Mouse (Mus musculus): ENCODE measurements around the gene Zfp692.
"Not testable (repeated sequence)": the region's sequence is repeated elsewhere in the genome, so short reads cannot be mapped to it uniquely, and the experiment has no call there.

Zfp692 gene

GRCm38 (mm10) chr11:58353709-58354108 lies 46.8 kb downstream of the Zfp692 start:
- no peak for DNase-seq (ENCODE audit: low spot score)

- no peak for DNase-seq (ENCODE audit: low spot score)
Measured at GRCm38 (mm10) chr11:58354476-58354875, 47.6 kb downstream of the Zfp692 start.

GRCm38 (mm10) chr11:58354927-58355326 lies 48.1 kb downstream of the Zfp692 start:
- no peak for DNase-seq (ENCODE audit: low spot score)

GRCm38 (mm10) chr11:58357042-58357441 lies 50.2 kb downstream of the Zfp692 start:
- no peak for DNase-seq (ENCODE audit: low spot score)

- DNase-seq (ENCODE audit: low spot score): no peak
Measured at GRCm38 (mm10) chr11:58357844-58358534, 51.1 kb downstream of the Zfp692 start.

GRCm38 (mm10) chr11:58362562-58362961 lies 55.7 kb downstream of the Zfp692 start:
- not testable (repeated sequence) for DNase-seq (ENCODE audit: low spot score)

All from layer of hippocampus, adult 11-12 months (tissue).